Mouse (Mus musculus): ENCODE data around the gene Hbp1.

DNA sequence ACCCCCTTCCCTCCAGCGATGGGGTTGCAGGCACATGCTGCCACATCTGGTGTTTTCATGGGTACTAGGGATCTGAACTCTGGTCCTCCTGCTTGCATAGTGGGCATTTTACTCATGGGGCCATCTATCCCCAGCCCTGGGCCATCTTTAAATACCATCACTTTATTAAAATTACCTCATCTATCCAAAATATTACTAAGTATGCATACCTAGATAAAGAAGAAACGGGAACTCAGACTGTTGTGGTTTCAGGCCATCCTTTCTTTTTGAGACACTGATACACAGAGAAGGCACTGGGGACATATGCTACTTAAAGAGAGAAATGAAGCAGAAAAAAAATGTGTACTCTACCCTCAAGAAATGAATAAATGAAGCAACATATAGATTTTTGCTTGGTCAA, 36.1 kb upstream of the Hbp1 start:
- TF ChIP-seq GATA1 (IDR thresholded peaks at IDR 0.05; ENCODE audit: low read length) (no peak), TAL1 (IDR thresholded peaks at IDR 0.05; ENCODE audit: low read length) (no peak)

Measured in erythroblast, embryonic 14.5 days (primary cell).